Mouse (Mus musculus) cerebellum, adult 2 months (tissue): ENCODE results near the gene Edar. TPM values are rescaled to one million over a fixed set of nuclear protein-coding genes. Genes with fewer than 3 reads are reported as not detected.
A peak's percentile ranks its signal among the peaks of the same experiment; 100 is the strongest.
"Not testable (repeated sequence)": the region's sequence is repeated elsewhere in the genome, so short reads cannot be mapped to it uniquely, and the experiment has no call there.

Source experiments
- DNase-seq, 2 experiments: peaks; one replicate each; pipeline ENCODE4 v3.0.0; 2021
- H3K27ac ChIP-seq: fragments of 200-500 bp; 2 replicates; pipeline ENCODE4 v1.5.1; 2012; ENCODE audit warnings: low read length, control low read depth, inconsistent platforms; ENCODE audit not compliant: insufficient read depth
- H3K27me3 ChIP-seq: fragments of 200-500 bp; 2 replicates; pipeline ENCODE4 v1.6.1; 2012; ENCODE audit warnings: inconsistent platforms, mild to moderate bottlenecking, low read length, moderate library complexity; ENCODE audit not compliant: control insufficient read depth, insufficient read depth
- H3K4me1 ChIP-seq: fragments of 200-500 bp; 2 replicates; pipeline ENCODE4 v1.6.1; 2011; ENCODE audit warnings: low read length; ENCODE audit not compliant: control insufficient read depth, insufficient read depth
- H3K4me3 ChIP-seq: fragments of 200-500 bp; replicated peaks from 2 replicates; pipeline ENCODE3; 2011; ENCODE audit warnings: mild to moderate bottlenecking, low read depth, low read length, control low read depth; ENCODE audit not compliant: insufficient read depth
- CTCF ChIP-seq: fragments of 200-500 bp; IDR thresholded peaks from 2 replicates; pipeline ENCODE4 v1.5.1; 2011; ENCODE audit warnings: low read depth, mild to moderate bottlenecking, control low read depth, low read length, moderate library complexity, borderline replicate concordance; ENCODE audit not compliant: insufficient read depth
- POLR2A ChIP-seq: fragments of 200-500 bp; IDR thresholded peaks from 2 replicates; pipeline ENCODE4 v1.6.1; 2011; ENCODE audit warnings: low read length, control low read depth, borderline replicate concordance; ENCODE audit not compliant: insufficient read depth
- WGBS: fragments of 180-500 bp; shearing (Covaris S2); methylation state at CpG from one replicate; pipeline ENCODE4 v1.1.7; 2018; 5-methylcytosine and 5-hydroxymethylcytosine counted together
- polyA plus RNA-seq: library from polyadenylated mRNA; depleted of rRNA; stranded (reverse); fragments of >200 nt; gene quantifications from 2 replicates; pipeline ENCODE4 v1.2.3, GENCODE M21; 2012; rRNA removed

The Edar gene
- 0.08 and 0.13 TPM in 2 replicates for polyA plus RNA-seq

GRCm38 (mm10) chr10:58675533-58675932 lies at the start of gene Edar:
Edar (minus strand) TSS chr10:58675654.
- no peak within 1 kb of the TSS for H3K4me3 ChIP-seq
- H3K4me1 ChIP-seq: no peaks in the 10 kb centered on the region
- no peaks in the 10 kb centered on the region for H3K27me3 ChIP-seq
- 2% methylated on average over 20 of the region's 20 CpGs for WGBS
- TF ChIP-seq CTCF (peak; percentile 69), POLR2A (no peak)
- peak; percentile 57 to 73 for DNase-seq
- no peak within 1 kb of the TSS for H3K27ac ChIP-seq

GRCm38 (mm10) chr10:58718110-58718509 lies 42.7 kb upstream of the Edar start, which contains the start of gene Gm17542:
Gm17542 (minus strand) TSS chr10:58718210.
- not testable (repeated sequence) for H3K27me3 ChIP-seq, H3K4me1 ChIP-seq, H3K27ac ChIP-seq, DNase-seq, H3K4me3 ChIP-seq

GRCm38 (mm10) chr10:58714789-58715148 lies 39.3 kb upstream of the Edar start:
- TF ChIP-seq POLR2A (no peak), CTCF (no peak)
- no peaks in the 10 kb centered on the region for H3K4me1 ChIP-seq
- WGBS: 71% methylated on average over 3 of the region's 3 CpGs
- no peak for DNase-seq
- no peaks in the 10 kb centered on the region for H3K27me3 ChIP-seq
- no peak overlapping the region for H3K27ac ChIP-seq
- H3K4me3 ChIP-seq: no peak overlapping the region

- WGBS: 44% methylated on average over 24 of the region's 24 CpGs
- TF ChIP-seq POLR2A (no peak), CTCF (no peak)
- no peak for DNase-seq
- no peak overlapping the region for H3K27ac ChIP-seq
- H3K27me3 ChIP-seq: no peaks in the 10 kb centered on the region
- H3K4me1 ChIP-seq: no peaks in the 10 kb centered on the region
- H3K4me3 ChIP-seq: no peak overlapping the region
Measured at GRCm38 (mm10) chr10:58713855-58714788, 38.7 kb upstream of the Edar start.

DNA sequence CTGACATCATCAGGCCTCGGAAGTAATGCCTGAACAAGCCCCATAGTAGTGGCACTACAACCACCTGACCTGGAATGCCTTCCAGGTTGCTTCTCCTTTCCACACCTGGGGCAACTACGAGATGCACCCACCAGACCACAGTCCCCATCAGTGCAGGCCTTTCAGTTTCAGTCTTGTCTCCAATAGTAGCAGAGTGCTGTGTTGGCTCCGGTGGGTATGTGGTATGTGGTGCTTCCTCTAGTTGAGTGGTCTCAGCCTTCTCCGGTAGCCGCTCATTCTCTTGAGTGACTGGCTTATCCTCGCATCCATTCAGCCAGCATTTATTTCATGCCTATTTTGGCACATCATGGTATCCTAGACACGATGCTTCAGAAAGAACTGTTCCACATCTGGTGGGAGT lies 37.8 kb upstream of the Edar start:
- WGBS: 67% methylated on average over 7 of the region's 7 CpGs
- H3K4me3 ChIP-seq: no peak overlapping the region
- TF ChIP-seq POLR2A: no peak
- no peak for TF ChIP-seq CTCF
- H3K4me1 ChIP-seq: no peaks in the 10 kb centered on the region
- no peak for DNase-seq
- no peaks in the 10 kb centered on the region for H3K27me3 ChIP-seq
- no peak overlapping the region for H3K27ac ChIP-seq

- Histone ChIP-seq H3K27ac (no peak overlapping the region), H3K4me3 (no peak overlapping the region), H3K27me3 (no peaks in the 10 kb centered on the region), H3K4me1 (no peaks in the 10 kb centered on the region)
- TF ChIP-seq POLR2A: no peak
- no peak for TF ChIP-seq CTCF
- 38% methylated on average over 4 of the region's 4 CpGs for WGBS
- DNase-seq: no peak
Measured at GRCm38 (mm10) chr10:58709021-58709420, 33.6 kb upstream of the Edar start.

GRCm38 (mm10) chr10:58700578-58700977 lies 25.1 kb upstream of the Edar start:
- TF ChIP-seq CTCF: no peak
- no peak for TF ChIP-seq POLR2A
- no peak overlapping the region for H3K27ac ChIP-seq
- H3K27me3 ChIP-seq: no peaks in the 10 kb centered on the region
- no peak for DNase-seq
- H3K4me3 ChIP-seq: no peak overlapping the region
- 46% methylated on average over 6 of the region's 6 CpGs for WGBS
- H3K4me1 ChIP-seq: 0 out of 2 replicates have a peak, but pooled peaks cover 3% of the 10 kb centered on the region

DNA sequence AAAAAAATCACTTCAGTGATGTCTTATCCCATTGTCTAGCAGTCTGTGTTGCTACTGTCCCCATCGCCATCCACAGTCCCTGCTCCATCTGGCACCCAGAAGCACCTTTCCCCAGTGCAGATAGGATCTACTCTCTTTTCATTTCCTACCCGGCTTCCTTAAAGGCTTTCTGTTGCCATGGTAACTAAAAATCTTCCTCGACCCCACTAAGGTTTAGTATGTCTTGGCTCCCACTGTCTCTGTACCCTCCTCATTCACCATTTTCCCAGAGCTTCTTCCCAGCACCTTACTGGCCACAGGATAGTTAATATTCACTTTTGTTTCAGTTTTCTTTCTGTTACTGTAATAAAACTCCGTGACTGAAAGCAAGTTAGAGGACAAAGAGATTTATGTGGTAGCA lies 24.7 kb upstream of the Edar start:
- Histone ChIP-seq H3K4me3 (no peak overlapping the region), H3K27me3 (no peaks in the 10 kb centered on the region), H3K4me1 (0 out of 2 replicates have a peak, but pooled peaks cover 3% of the 10 kb centered on the region), H3K27ac (no peak overlapping the region)
- TF ChIP-seq CTCF (no peak), POLR2A (no peak)
- DNase-seq: no peak
- 39% methylated on average over 4 of the region's 4 CpGs for WGBS
